Mouse (Mus musculus) limb, embryonic 13.5 days (tissue): ENCODE measurements around the gene Nsf. TPM values are rescaled to one million over a fixed set of nuclear protein-coding genes. Genes with fewer than 3 reads are reported as not detected.

Experiments used
- ATAC-seq: fragments of 200-750 bp; cut with Nextera tagmentation; 2 replicates; pipeline ENCODE4 v1.8.0; 2017; ENCODE audit warnings: low read depth, moderate number of reproducible peaks, moderate TSS enrichment; ENCODE audit not compliant: low FRiP score
- H3K27ac ChIP-seq: fragments of 300-500 bp; sonication (generic); 2 replicates; pipeline ENCODE4 v1.5.1; 2015; ENCODE audit warnings: inconsistent platforms, mild to moderate bottlenecking, moderate library complexity
- H3K27me3 ChIP-seq: fragments of 300-500 bp; sonication (generic); 2 replicates; pipeline ENCODE4 v1.6.1; 2015; ENCODE audit warnings: mild to moderate bottlenecking, inconsistent platforms
- H3K36me3 ChIP-seq: fragments of 300-500 bp; sonication (generic); 2 replicates; pipeline ENCODE4 v1.6.1; 2015; ENCODE audit warnings: inconsistent platforms, mild to moderate bottlenecking, moderate library complexity
- H3K4me1 ChIP-seq: fragments of 300-500 bp; sonication (generic); 2 replicates; pipeline ENCODE4 v1.6.1; 2015; ENCODE audit warnings: inconsistent platforms
- H3K4me2 ChIP-seq: fragments of 300-500 bp; sonication (generic); replicated peaks from 2 replicates; pipeline ENCODE4 v1.6.1; 2015; ENCODE audit warnings: inconsistent platforms, mild to moderate bottlenecking, moderate library complexity
- H3K4me3 ChIP-seq: fragments of 300-500 bp; sonication (generic); 2 replicates; pipeline ENCODE4 v1.5.1; 2015; ENCODE audit warnings: moderate library complexity, mild to moderate bottlenecking, inconsistent platforms
- H3K9ac ChIP-seq: fragments of 300-500 bp; sonication (generic); 2 replicates; pipeline ENCODE4 v1.6.1; 2015; ENCODE audit warnings: mild to moderate bottlenecking, inconsistent platforms
- H3K9me3 ChIP-seq: fragments of 300-500 bp; sonication (generic); 2 replicates; pipeline ENCODE4 v1.6.1; 2016; ENCODE audit warnings: inconsistent platforms
- WGBS: fragments of 180-500 bp; shearing (Covaris S2); methylation state at CpG from one replicate; pipeline ENCODE4 v1.1.7; 2015; 5-methylcytosine and 5-hydroxymethylcytosine counted together
- polyA plus RNA-seq: library from polyadenylated mRNA; unstranded; fragments of >200 nt; fragmentation: Nextera tagmentation; extraction: Ambion mirVana; gene quantifications from 2 replicates; pipeline ENCODE4 v1.2.1, GENCODE M21; 2015

The Nsf gene
- polyA plus RNA-seq, 1 experiment from 2014 or later = 51.5 TPM

DNA sequence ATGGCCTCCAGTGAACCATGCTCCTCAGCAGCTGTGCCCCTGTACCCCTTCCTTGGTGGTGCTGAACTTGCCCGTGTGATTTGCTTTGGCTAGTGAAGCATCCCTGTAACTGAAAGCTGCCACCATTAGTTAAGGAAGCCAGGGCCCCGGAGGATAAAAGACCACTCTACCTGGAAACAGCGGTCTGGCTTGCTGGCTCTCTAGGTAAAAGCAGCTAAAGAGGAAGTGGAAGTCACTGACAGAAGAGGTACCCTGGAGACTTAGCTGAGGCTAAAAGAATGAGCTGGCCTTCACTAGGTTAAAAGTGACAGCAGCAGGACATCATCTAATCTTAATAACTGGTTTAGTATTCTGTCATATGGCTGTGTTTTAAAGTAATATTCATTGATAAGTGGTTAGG, 17.0 kb upstream of the Nsf start:
- peaks cover 9% of the 10 kb centered on the region for H3K4me1 ChIP-seq
- ATAC-seq = no peak
- no peak overlapping the region for H3K4me2 ChIP-seq
- H3K27me3 ChIP-seq = no peaks in the 10 kb centered on the region
- 86% methylated on average over 3 of the region's 3 CpGs for WGBS
- H3K4me3 ChIP-seq = no peak overlapping the region
- no peak overlapping the region for H3K27ac ChIP-seq
- no peak overlapping the region for H3K9ac ChIP-seq
- no peaks in the 10 kb centered on the region for H3K9me3 ChIP-seq
- peaks cover 63% of the 10 kb centered on the region for H3K36me3 ChIP-seq

DNA sequence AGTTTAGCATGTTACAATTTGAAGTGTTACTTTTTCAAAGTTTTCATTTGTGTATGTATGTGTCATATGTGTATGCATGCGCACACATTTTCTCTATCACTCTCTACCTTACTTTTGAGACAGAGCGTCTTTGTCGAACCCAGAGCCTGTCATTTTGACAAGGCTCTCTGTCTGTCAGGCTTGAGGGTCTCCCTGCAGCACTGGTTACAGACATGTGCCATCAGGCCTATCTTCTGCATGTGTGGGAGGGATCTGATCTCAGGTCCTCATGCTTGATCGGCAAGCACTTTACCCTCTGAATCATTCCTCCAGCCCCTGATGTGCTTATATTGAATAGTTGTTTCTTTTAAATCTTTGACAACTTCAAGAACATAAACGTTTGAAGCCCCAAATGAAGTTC, 15.4 kb upstream of the Nsf start:
- Histone ChIP-seq H3K4me1 (peaks cover 9% of the 10 kb centered on the region), H3K27me3 (no peaks in the 10 kb centered on the region), H3K4me3 (no peak overlapping the region), H3K9ac (no peak overlapping the region), H3K36me3 (peaks cover 47% of the 10 kb centered on the region), H3K27ac (no peak overlapping the region), H3K9me3 (no peaks in the 10 kb centered on the region), H3K4me2 (no peak overlapping the region)
- 90% methylated on average over 5 of the region's 5 CpGs for WGBS
- ATAC-seq = no peak

DNA sequence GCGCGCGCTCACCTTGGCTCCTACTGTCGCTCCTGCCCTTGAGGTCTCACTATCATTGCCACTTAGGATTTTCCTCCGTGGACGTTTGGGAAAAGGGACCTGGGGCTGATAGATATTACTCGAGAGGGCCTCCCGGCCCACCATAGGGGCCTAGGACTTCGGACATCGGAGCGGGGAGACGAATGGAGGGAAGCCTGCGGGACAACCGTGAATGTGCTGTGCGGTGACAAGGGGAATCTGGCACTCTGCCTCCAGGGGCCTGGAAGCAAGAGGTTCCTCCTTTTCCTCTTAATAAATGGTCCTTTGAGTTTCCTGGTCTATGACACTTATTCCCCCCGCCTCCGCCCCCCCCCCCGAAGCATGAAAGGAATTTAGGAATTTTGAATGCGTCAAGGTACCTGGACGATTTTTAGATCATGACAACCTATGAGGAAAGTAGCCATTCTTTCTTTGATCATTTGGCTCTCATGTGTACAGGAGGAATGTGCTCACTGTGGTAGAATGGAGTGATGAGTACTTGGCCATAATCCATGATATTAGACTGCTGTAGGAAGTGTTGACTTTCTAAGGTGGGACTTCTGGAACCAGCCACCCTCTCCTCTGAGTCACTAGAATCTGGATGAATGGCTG, 13.4 kb upstream of the Nsf start:
- no peaks in the 10 kb centered on the region for H3K27me3 ChIP-seq

DNA sequence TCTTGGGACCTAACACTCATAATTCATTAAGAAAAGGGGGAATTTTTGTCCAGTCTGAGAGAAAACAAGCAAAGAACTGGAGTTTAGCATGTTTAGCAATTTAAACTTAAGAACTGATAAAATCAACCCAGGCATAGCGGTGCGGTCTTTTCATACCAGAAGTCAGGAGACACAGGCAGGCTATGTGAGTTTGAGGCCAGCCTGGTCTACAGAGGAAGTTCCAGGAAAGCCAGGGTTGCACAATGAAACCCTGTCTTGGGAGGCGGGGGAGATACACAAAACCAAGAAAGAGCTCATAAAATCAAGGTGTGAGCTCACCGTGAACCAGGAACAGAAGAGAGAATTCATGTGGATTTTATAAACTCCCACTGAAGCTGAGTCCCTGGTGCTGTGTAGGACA, 3.0 kb upstream of the Nsf start:
- peaks cover 11% of the 10 kb centered on the region for H3K4me1 ChIP-seq
- no peak overlapping the region for H3K4me3 ChIP-seq
- ATAC-seq = no peak
- no peak overlapping the region for H3K9ac ChIP-seq
- 62% methylated on average over 4 of the region's 4 CpGs for WGBS
- no peaks in the 10 kb centered on the region for H3K27me3 ChIP-seq
- no peak overlapping the region for H3K27ac ChIP-seq
- H3K4me2 ChIP-seq = no peak overlapping the region
- H3K9me3 ChIP-seq = no peaks in the 10 kb centered on the region
- no peaks in the 10 kb centered on the region for H3K36me3 ChIP-seq

More for the DNA sequence above, 13.4 kb upstream of the Nsf start:
- 3% methylated on average over 20 of the region's 20 CpGs for WGBS
- peaks cover 9% of the 10 kb centered on the region for H3K4me1 ChIP-seq
- H3K36me3 ChIP-seq = peaks cover 28% of the 10 kb centered on the region
- H3K4me2 ChIP-seq = peak overlapping the region; percentile 82
- no peaks in the 10 kb centered on the region for H3K9me3 ChIP-seq
- ATAC-seq = no peak
- peak overlapping the region; percentile 83 for H3K9ac ChIP-seq
- peak overlapping the region; percentile 79 for H3K4me3 ChIP-seq
- peak overlapping the region; percentile 93 for H3K27ac ChIP-seq

DNA sequence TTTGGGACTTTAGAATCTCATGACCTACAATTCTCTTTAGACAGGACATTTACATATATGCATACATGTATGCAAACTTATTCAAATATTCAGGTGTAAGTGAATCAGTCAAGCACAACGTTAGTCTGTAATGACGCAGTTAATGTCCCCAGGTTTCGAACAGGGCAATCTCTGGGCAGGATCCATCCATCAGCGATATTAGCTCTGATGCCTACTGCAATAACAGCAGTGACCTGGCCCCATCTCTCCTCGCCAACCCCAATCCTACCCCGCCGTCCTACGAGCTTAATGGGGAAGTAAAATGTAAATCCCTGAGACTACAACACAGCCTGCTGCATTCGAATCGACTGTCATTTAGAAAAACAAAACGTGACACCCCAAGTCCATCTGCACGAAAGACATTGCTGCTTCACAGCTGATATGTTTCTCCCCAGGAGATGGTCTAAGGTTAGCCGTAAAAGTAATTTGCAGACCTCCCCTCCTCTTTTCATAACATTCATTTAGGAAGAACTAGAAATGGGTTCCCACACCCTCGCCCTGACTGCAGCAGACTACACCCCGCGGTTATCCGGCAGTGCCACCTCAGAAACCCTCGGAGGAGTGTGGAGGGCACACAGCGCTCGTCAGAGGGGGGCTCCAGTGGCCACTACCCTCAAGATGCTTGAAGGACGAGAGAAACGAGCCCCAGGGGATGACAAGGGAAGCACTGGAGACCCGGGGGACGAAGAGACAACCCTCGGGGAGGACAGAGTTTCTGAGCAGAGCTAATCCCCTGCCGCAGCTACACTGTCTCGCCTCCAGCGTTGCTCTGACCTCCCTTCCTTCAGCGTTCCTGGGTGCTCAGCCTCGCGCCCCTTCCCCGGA, 592 bp downstream of the Nsf start:
- Histone ChIP-seq H3K4me3 (peak overlapping the region; percentile 77), H3K27ac (no peak overlapping the region; the same call in 1 of the 2 replicates), H3K9ac (peak overlapping the region; percentile 90), H3K9me3 (no peaks in the 10 kb centered on the region), H3K4me2 (peak overlapping the region; percentile 83), H3K4me1 (peaks cover 11% of the 10 kb centered on the region), H3K27me3 (no peaks in the 10 kb centered on the region), H3K36me3 (no peaks in the 10 kb centered on the region)
- peak; percentile 64 for ATAC-seq
- WGBS = 1% methylated on average over 32 of the region's 32 CpGs

DNA sequence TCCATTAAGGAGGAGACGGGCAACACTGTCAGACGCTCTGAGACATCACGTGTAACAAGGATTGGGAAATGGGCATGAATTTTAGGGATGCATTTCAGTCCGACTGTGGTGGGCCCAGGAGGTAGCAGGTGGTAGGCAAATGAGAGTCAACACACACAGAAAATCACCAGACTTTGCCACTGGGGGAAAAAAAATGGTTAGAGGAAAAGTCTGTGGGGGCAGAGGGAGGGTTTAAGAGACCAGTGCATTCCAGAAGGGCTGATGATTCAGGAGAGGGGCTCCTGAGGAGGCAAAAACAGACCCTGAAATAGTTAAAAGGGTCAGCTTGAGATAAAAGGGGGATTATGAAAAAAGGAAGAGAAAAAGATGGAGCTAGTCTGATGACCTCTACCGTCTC, 1.2 kb downstream of the Nsf start:
- ATAC-seq = no peak
- no peaks in the 10 kb centered on the region for H3K36me3 ChIP-seq

DNA sequence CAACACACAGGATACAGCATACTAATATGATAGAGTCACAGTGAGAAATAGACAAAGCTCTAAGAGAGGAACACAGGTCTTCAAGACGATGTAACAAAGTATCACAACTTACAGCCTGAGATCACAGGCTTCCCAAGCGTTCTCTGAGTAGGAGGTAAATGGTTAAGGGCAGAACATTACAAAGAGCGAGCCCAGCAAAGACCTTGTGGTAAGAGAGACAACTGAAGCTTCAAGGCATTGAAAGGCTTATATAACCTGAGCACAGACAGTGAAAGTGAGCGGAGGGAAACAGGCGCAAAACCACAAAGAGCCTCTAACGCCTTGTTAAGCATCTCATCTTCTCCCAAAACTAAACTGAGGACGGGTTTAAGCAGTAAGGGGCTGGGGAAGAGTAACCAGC, 2.8 kb downstream of the Nsf start:
- no peak for ATAC-seq
- H3K27ac ChIP-seq = no peak overlapping the region
- no peaks in the 10 kb centered on the region for H3K9me3 ChIP-seq
- H3K4me2 ChIP-seq = no peak overlapping the region
- no peaks in the 10 kb centered on the region; the same call in 1 of the 2 replicates for H3K36me3 ChIP-seq
- H3K27me3 ChIP-seq = no peaks in the 10 kb centered on the region
- H3K4me1 ChIP-seq = peaks cover 11% of the 10 kb centered on the region
- no peak overlapping the region for H3K9ac ChIP-seq
- WGBS = 88% methylated on average over 7 of the region's 7 CpGs
- H3K4me3 ChIP-seq = no peak overlapping the region

More for the DNA sequence above, 1.2 kb downstream of the Nsf start:
- Histone ChIP-seq H3K27me3 (no peaks in the 10 kb centered on the region), H3K4me2 (peak overlapping the region; percentile 83), H3K9me3 (no peaks in the 10 kb centered on the region), H3K4me1 (peaks cover 11% of the 10 kb centered on the region), H3K9ac (peak overlapping the region; percentile 90; the same call in 1 of the 2 replicates), H3K27ac (no peak overlapping the region), H3K4me3 (peak overlapping the region; percentile 77)
- 55% methylated on average over 5 of the region's 5 CpGs for WGBS

DNA sequence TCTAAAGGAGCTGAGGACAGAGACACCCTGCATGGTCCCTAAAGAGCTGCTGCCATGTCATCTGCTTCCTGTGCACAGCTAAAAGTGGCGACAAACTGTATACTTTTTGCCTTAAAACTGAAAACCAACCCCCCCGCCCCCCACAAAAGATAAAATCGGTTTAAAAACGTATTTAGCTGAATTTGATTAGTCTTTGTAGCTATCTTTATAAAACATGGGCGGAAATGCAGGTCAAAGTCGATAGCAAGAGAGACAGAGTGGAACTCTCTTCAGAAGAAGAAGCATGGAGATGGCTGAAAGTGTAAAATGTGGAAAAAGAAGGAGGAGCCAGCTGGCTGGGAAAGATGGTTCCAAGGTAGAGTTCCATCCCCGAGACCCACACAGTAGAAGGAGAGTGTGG, 4.9 kb downstream of the Nsf start:
- Histone ChIP-seq H3K27ac (no peak overlapping the region), H3K27me3 (no peaks in the 10 kb centered on the region), H3K4me2 (no peak overlapping the region), H3K4me1 (peaks cover 11% of the 10 kb centered on the region), H3K36me3 (no peaks in the 10 kb centered on the region; the same call in 1 of the 2 replicates), H3K9me3 (no peaks in the 10 kb centered on the region), H3K4me3 (no peak overlapping the region), H3K9ac (no peak overlapping the region)
- 83% methylated on average over 7 of the region's 7 CpGs for WGBS
- no peak for ATAC-seq

DNA sequence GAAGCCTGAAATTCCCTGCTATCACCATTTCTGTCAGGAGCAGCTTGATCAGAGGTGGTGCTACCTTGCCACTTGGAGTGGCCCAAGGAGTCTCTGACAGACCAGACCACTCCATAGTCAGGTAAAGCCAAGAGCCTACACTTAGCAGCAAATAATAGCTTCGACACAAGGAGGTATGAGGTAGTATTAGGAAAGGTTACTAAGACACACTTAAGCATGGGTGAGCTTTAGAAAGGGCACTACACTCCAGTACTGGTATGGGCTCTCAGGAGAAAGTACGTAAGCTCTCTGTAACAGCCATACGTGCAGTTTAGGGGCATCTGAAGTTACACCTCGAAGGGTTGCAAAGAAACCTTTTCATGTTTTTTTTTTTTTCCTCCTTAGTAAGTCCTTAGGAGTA, 11.1 kb downstream of the Nsf start:
- Histone ChIP-seq H3K4me1 (no peaks in the 10 kb centered on the region), H3K36me3 (peaks cover 3% of the 10 kb centered on the region; the same call in 1 of the 2 replicates), H3K4me2 (no peak overlapping the region), H3K27ac (no peak overlapping the region), H3K27me3 (no peaks in the 10 kb centered on the region), H3K9ac (no peak overlapping the region), H3K9me3 (no peaks in the 10 kb centered on the region), H3K4me3 (no peak overlapping the region)
- 82% methylated on average over 4 of the region's 4 CpGs for WGBS
- no peak for ATAC-seq

DNA sequence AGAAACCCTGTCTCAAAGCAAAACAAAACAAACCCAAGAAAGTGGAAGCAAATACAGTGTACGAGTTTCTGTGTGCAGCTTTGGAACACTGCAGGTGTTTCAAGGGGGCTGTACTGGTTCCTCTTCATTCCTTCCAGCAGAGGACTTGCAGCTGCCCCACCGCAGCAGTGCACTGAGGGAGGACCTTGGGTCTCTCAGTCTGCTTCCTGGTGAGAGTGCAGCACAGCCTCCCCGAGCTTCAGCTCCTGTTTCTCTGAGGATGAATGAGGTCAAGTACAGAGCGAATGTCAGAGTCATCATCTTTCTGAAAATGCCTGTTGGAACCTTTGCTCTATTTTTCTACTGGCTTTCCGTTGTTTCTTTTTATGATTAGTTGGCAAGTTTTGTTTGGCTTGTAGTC, 12.5 kb downstream of the Nsf start:
- H3K27me3 ChIP-seq = no peaks in the 10 kb centered on the region
- H3K9ac ChIP-seq = no peak overlapping the region
- H3K4me2 ChIP-seq = no peak overlapping the region
- H3K27ac ChIP-seq = no peak overlapping the region
- H3K9me3 ChIP-seq = no peaks in the 10 kb centered on the region
- H3K36me3 ChIP-seq = 0 out of 2 replicates have a peak, but pooled peaks cover 3% of the 10 kb centered on the region
- 79% methylated on average over 5 of the region's 5 CpGs for WGBS
- no peak overlapping the region for H3K4me3 ChIP-seq
- H3K4me1 ChIP-seq = no peaks in the 10 kb centered on the region
- ATAC-seq = no peak

DNA sequence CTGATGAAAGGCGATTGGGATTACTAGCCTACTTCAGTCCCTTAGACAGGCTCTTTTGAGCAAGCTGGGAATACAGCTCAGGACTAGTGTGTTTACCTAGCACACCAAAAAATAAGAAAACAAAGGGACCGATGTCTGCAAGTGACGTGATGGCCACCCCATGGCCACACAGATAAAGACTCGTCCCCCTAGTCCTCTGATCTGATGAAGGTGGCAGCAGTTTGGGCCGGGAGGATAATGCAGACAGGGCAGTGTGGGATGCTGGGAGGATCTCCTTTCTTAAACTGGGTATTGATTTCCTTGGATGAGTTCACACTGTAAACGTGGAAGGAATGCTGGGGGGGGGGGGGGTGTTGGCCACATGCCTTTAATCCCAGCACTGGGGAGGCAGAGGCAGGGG, 13.0 kb downstream of the Nsf start:
- Histone ChIP-seq H3K9me3 (no peaks in the 10 kb centered on the region), H3K4me3 (no peak overlapping the region), H3K9ac (no peak overlapping the region), H3K27me3 (no peaks in the 10 kb centered on the region), H3K4me1 (no peaks in the 10 kb centered on the region), H3K4me2 (no peak overlapping the region), H3K27ac (no peak overlapping the region), H3K36me3 (0 out of 2 replicates have a peak, but pooled peaks cover 3% of the 10 kb centered on the region)
- 74% methylated on average over 6 of the region's 6 CpGs for WGBS
- ATAC-seq = no peak

DNA sequence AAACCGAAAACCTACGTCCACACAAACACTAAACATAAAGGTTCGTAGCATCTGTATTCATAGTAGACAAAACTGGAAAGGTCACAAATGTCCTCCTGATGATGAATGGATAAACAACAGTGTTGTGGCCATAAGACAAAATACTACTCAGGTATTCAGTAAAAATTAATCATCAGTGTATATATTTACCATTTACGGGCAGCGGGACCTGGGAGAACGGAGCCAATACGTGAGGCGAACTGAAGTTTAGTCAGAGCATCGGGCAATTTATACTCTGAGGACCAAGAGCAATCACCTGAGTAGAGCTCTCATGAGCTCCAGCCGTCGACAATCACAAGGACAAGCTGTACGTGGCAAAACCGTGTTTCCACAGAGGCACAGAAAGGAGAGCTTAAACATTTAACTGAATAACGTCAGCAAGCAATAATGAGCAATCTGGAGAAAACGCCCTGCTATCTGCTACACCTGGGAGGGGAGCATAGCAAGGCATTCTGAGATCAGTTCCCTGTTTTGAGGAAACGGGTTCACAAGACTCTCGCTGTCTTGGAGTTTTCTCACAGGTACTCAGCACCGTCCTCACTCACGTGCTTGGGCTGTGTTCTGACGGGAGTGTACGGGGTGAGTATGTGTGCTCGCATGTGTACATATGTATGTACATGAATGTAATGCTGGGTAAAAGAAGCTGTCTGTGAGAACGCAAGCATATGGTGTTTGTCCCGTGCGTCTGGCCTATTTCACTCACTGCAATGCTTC, 15.7 kb downstream of the Nsf start:
- H3K4me1 ChIP-seq = no peaks in the 10 kb centered on the region
- no peak overlapping the region for H3K9ac ChIP-seq
- WGBS = 86% methylated on average over 25 of the region's 25 CpGs
- H3K4me2 ChIP-seq = no peak overlapping the region
- no peaks in the 10 kb centered on the region for H3K27me3 ChIP-seq
- no peak overlapping the region for H3K27ac ChIP-seq
- H3K4me3 ChIP-seq = no peak overlapping the region
- 0 out of 2 replicates have a peak, but pooled peaks cover 3% of the 10 kb centered on the region for H3K36me3 ChIP-seq
- H3K9me3 ChIP-seq = no peaks in the 10 kb centered on the region
- ATAC-seq = no peak
